Mouse (Mus musculus) CH12.LX (cell line): ENCODE data around the gene Mgam. TPM values are rescaled to one million over a fixed set of nuclear protein-coding genes. Genes with fewer than 3 reads are reported as not detected.
A peak's percentile ranks its signal among the peaks of the same experiment; 100 is the strongest.
"Not testable (repeated sequence)": the region's sequence is repeated elsewhere in the genome, so short reads cannot be mapped to it uniquely, and the experiment has no call there.

Source experiments
- DNase-seq: peaks from one replicate; pipeline ENCODE4 v3.0.0-alpha.2; 2013; ENCODE audit errors: extremely low read depth
- H3K27ac ChIP-seq: 2 replicates; pipeline ENCODE4 v1.5.1; 2012; ENCODE audit warnings: low read depth, mild to moderate bottlenecking, control low read depth, moderate library complexity; ENCODE audit not compliant: insufficient read depth
- H3K27me3 ChIP-seq: replicated peaks from 2 replicates; pipeline ENCODE3; 2012; ENCODE audit warnings: inconsistent platforms
- H3K36me3 ChIP-seq, 2 experiments: replicated peaks in 1 of 2; 2 replicates each; pipeline versions ENCODE3 to v1.6.1; 2012; ENCODE audit warnings: inconsistent platforms in 1 of 2, low read length in 1 of 2, mild to moderate bottlenecking in 1 of 2, mixed read lengths in 1 of 2, moderate library complexity in 1 of 2; ENCODE audit not compliant: control insufficient read depth in 1 of 2, insufficient read depth in 1 of 2
- H3K4me1 ChIP-seq, 2 experiments: 2 replicates each; pipeline ENCODE4 v1.6.1; 2012; ENCODE audit warnings: inconsistent platforms in 1 of 2, moderate library complexity in 1 of 2; ENCODE audit not compliant: insufficient read depth in 2 of 2, control insufficient read depth in 1 of 2
- H3K4me2 ChIP-seq: 2 replicates; pipeline ENCODE4 v1.6.1; 2012; ENCODE audit warnings: low read depth, mild to moderate bottlenecking, control low read depth; ENCODE audit not compliant: poor library complexity, insufficient read depth, severe bottlenecking
- H3K4me3 ChIP-seq, 3 experiments: fragments of 150-350 bp in 1 of 3; sonication (generic) in 1 of 3; replicated peaks in 1 of 3; 2 replicates each; pipeline versions ENCODE3 to v1.5.1; 2011 to 2012; ENCODE audit warnings: low read depth in 2 of 3, low read length in 2 of 3, mild to moderate bottlenecking in 2 of 3, moderate library complexity in 2 of 3, control low read depth in 1 of 3, improper control_type of control experiment in 1 of 3, inconsistent platforms in 1 of 3, mixed read lengths in 1 of 3; ENCODE audit not compliant: poor library complexity in 1 of 3
- H3K79me2 ChIP-seq: replicated peaks from 2 replicates; pipeline ENCODE4 v1.6.1; 2012; ENCODE audit warnings: mild to moderate bottlenecking, moderate library complexity; ENCODE audit not compliant: control insufficient read depth, poor library complexity, insufficient read depth, severe bottlenecking; ENCODE audit errors: extremely low read depth
- H3K9ac ChIP-seq: 2 replicates; pipeline ENCODE4 v1.6.1; 2012; ENCODE audit warnings: low read depth, mild to moderate bottlenecking, control low read depth, moderate library complexity; ENCODE audit not compliant: insufficient read depth
- H3K9me3 ChIP-seq: replicated peaks from 2 replicates; pipeline ENCODE3; 2012; ENCODE audit warnings: low read length, inconsistent platforms, mixed read lengths
- BHLHE40 ChIP-seq: IDR thresholded peaks from 2 replicates; pipeline ENCODE4 v1.6.1; 2011; ENCODE audit warnings: mild to moderate bottlenecking, low read depth, low read length, improper control_type of control experiment
- E2F4 ChIP-seq: IDR thresholded peaks from 2 replicates; pipeline ENCODE4 v1.6.1; 2011; ENCODE audit warnings: low read depth, low read length, improper control_type of control experiment; ENCODE audit not compliant: insufficient replicate concordance
- ELF1 ChIP-seq: IDR thresholded peaks from 2 replicates; pipeline ENCODE4 v1.6.1; 2014; ENCODE audit warnings: low read depth, mild to moderate bottlenecking, inconsistent platforms, low read length, improper control_type of control experiment
- EP300 ChIP-seq: IDR thresholded peaks from 2 replicates; pipeline ENCODE4 v1.6.1; 2011; ENCODE audit warnings: low read length, improper control_type of control experiment
- ETS1 ChIP-seq: conservative IDR thresholded peaks from 2 replicates; pipeline ENCODE4 v1.6.1; 2012; ENCODE audit warnings: low read depth, mild to moderate bottlenecking, inconsistent platforms, low read length, improper control_type of control experiment, moderate library complexity
- HCFC1 ChIP-seq: IDR thresholded peaks from 2 replicates; pipeline ENCODE4 v1.6.1; 2012; ENCODE audit warnings: low read depth, mild to moderate bottlenecking, inconsistent platforms, low read length, improper control_type of control experiment
- IRF4 ChIP-seq: IDR thresholded peaks from 2 replicates; pipeline ENCODE4 v1.6.1; 2014; ENCODE audit warnings: low read depth, mild to moderate bottlenecking, inconsistent platforms, low read length, improper control_type of control experiment
- JUN ChIP-seq: IDR thresholded peaks from 2 replicates; pipeline ENCODE4 v1.6.1; 2011; ENCODE audit warnings: low read depth, mild to moderate bottlenecking, low read length, improper control_type of control experiment, moderate library complexity; ENCODE audit not compliant: insufficient read depth
- JUND ChIP-seq: conservative IDR thresholded peaks from 2 replicates; pipeline ENCODE4 v1.6.1; 2011; ENCODE audit warnings: low read depth, low read length, improper control_type of control experiment
- KAT2A ChIP-seq: IDR thresholded peaks from 2 replicates; pipeline ENCODE4 v1.6.1; 2012; ENCODE audit warnings: low read length, improper control_type of control experiment, inconsistent platforms; ENCODE audit not compliant: insufficient replicate concordance
- MAX ChIP-seq: IDR thresholded peaks from 2 replicates; pipeline ENCODE4 v1.6.1; 2011; ENCODE audit warnings: low read length, improper control_type of control experiment
- MAZ ChIP-seq: IDR thresholded peaks from 2 replicates; pipeline ENCODE4 v1.6.1; 2012; ENCODE audit warnings: low read depth, mild to moderate bottlenecking, inconsistent platforms, low read length, improper control_type of control experiment, moderate library complexity
- PAX5 ChIP-seq: IDR thresholded peaks from 2 replicates; pipeline ENCODE4 v1.6.1; 2012; ENCODE audit warnings: low read length, inconsistent platforms, mixed read lengths
- POLR2A ChIP-seq: IDR thresholded peaks from 2 replicates; pipeline ENCODE4 v1.6.1; 2011; ENCODE audit warnings: low read depth, mild to moderate bottlenecking, improper control_type of control experiment, low read length
- RAD21 ChIP-seq: IDR thresholded peaks from 2 replicates; pipeline ENCODE4 v1.6.1; 2011; ENCODE audit warnings: low read depth, mild to moderate bottlenecking, low read length, improper control_type of control experiment, moderate library complexity
- SIN3A ChIP-seq: IDR thresholded peaks from 2 replicates; pipeline ENCODE4 v1.6.1; 2012; ENCODE audit warnings: low read length, improper control_type of control experiment, inconsistent platforms
- UBTF ChIP-seq: IDR thresholded peaks from 2 replicates; pipeline ENCODE4 v1.6.1; 2012; ENCODE audit warnings: low read depth, mild to moderate bottlenecking, inconsistent platforms, low read length, improper control_type of control experiment, moderate library complexity
- USF1 ChIP-seq: IDR thresholded peaks from 2 replicates; pipeline ENCODE4 v1.6.1; 2014; ENCODE audit warnings: low read depth, mild to moderate bottlenecking, inconsistent platforms, low read length, improper control_type of control experiment
- ZKSCAN1 ChIP-seq: IDR thresholded peaks from 2 replicates; pipeline ENCODE4 v1.6.1; 2012; ENCODE audit warnings: low read depth, inconsistent platforms, low read length, improper control_type of control experiment, borderline replicate concordance
- ZMIZ1 ChIP-seq: IDR thresholded peaks from 2 replicates; pipeline ENCODE4 v1.6.1; 2012; ENCODE audit warnings: low read depth, mild to moderate bottlenecking, inconsistent platforms, low read length, improper control_type of control experiment
- dilution Hi-C: fragments of 300-500 bp; cut with MboI; formaldehyde crosslinking; loops from 2 replicates; pipeline ENCODE4 v1.14.3; 2020; ENCODE audit warnings: low sequenced_read_pairs; ENCODE audit not compliant: extremely low pct_unique_long_range_greater_than_20kb, extremely low pct_ligation_motif_present
- in situ Hi-C: fragments of 300-500 bp; cut with MboI; formaldehyde crosslinking; loops from 3 replicates; pipeline ENCODE4 v1.14.3; 2019; ENCODE audit warnings: low sequenced_read_pairs, low pct_ligation_motif_present, low pct_unique_long_range_greater_than_20kb, mixed read lengths
- polyA plus RNA-seq: library from polyadenylated mRNA; unstranded; fragments of >175 nt; gene quantifications from 2 replicates; pipeline ENCODE4 v1.2.1, GENCODE M21; 2012; ENCODE audit warnings: low read depth; ENCODE audit not compliant: insufficient read length
- total RNA-seq, 2 experiments: library from RNA; depleted of rRNA; stranded (reverse); fragments of 300-350 nt in 1 of 2; fragments of >200 nt in 1 of 2; gene quantifications; 2 replicates each; pipeline ENCODE4 v1.2.3; 2012 to 2014

Mgam gene
- total and polyA plus RNA-seq, 3 experiments, result 0.06 TPM; not detected in 2

DNA sequence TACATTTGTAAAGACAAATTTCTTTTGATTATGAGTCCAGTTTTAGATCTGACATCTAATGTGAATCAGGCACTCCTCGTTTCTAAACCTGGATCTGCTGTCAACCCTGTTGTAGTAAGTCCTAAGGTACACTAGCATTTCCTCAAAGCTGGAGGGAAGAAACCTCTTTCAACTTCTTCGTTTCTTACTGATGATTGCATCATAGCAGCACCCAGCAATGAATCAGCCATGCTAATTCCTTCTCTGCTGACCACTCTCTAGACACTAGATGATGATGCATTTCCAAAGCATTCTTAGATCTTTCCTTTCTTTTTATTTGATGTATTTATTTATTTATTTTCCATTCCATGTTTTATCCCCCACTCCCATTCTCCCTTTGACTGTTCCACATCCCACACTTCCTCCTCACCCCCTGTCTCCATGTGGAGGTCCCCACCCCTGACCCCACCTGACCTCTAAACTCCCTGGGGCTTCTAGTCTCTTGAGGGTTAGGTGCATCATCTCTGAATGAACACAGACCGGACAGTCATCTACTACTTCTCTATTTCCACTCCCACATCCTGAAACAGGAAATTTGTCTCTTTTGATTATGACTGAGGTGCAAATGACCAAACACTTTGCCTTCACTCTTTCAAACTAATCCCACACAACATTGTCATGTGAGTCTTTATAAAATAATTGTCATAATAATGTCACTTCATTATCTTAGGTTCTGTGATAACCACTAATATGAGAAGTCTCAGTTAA lies 33.7 kb upstream of the Mgam start (continued):
- TF ChIP-seq UBTF, result no peak
- TF ChIP-seq USF1, result peak; percentile 5; the same call in 1 of the 2 replicates
- TF ChIP-seq MAZ, result peak; percentile 55; the same call in 1 of the 2 replicates
- peak; percentile 44; the same call in 1 of the 2 replicates for TF ChIP-seq ETS1

DNA sequence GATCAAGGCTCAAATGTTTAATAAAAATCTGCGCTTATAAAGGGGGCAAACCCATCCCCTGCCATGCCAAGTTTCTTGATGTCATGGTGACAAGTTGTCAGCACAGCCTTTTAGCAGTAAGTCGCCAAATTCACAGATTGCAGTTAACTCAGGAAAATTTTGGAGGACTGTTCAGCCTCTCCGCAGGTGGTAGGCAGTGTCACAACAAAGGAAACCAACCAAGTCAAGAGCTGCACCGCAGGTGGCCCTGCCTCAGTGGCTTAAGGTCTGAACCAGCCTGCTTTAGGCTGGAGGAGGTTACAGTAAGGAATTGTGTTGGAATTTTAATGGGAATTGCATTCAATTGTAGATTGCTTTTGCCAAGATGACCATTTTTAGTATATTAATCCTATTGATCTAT lies 30.1 kb upstream of the Mgam start:
- H3K36me3 ChIP-seq, H3K27ac ChIP-seq, H3K4me3 ChIP-seq, H3K9ac ChIP-seq, dilution Hi-C loops, H3K9me3 ChIP-seq, H3K79me2 ChIP-seq, H3K27me3 ChIP-seq, H3K4me2 ChIP-seq, in situ Hi-C loops, DNase-seq: not testable (repeated sequence)
- peaks cover 5 to 16% of the 10 kb centered on the region in 2 experiments for H3K4me1 ChIP-seq

DNA sequence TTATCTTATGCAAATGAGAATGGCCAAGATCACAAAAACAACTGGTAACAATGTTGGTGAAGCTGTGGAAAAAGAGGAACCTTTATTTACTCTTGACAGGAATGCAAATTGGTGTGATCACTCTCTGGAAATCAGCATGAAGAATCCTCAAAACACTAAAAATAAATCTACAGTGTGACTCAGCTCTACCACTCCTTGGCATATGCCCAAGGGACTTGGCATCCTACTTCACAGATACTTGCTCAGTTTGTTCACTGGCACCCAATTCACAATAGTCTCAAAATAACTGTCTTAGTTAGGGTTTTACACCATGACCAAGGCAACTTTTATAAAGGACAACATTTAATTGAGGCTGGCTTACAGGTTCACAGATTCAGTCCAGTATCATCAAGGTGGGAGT lies 21.2 kb upstream of the Mgam start:
- in situ Hi-C loops, result no loop called here
- H3K9ac ChIP-seq, result no peak overlapping the region

More for the DNA sequence above, 21.2 kb upstream of the Mgam start:
- H3K79me2 ChIP-seq, result no peaks in the 10 kb centered on the region
- H3K4me1 ChIP-seq, result peaks cover 3 to 8% of the 10 kb centered on the region in 2 experiments; a peak in 2 of 4 replicates
- dilution Hi-C loops, result no loop called here
- no peak overlapping the region for H3K27ac ChIP-seq
- no peaks in the 10 kb centered on the region for H3K27me3 ChIP-seq
- TF ChIP-seq MAX (no peak), PAX5 (no peak), ZMIZ1 (no peak), JUN (no peak), UBTF (no peak), RAD21 (no peak), KAT2A (no peak), HCFC1 (no peak), POLR2A (no peak), ELF1 (no peak), E2F4 (no peak), EP300 (0 out of 2 replicates have a peak, but pooled peaks have one; percentile 11), SIN3A (no peak), JUND (no peak), ZKSCAN1 (no peak), USF1 (no peak), BHLHE40 (0 out of 2 replicates have a peak, but pooled peaks have one; percentile 12), IRF4 (no peak)
- no peak overlapping the region for H3K4me2 ChIP-seq
- H3K36me3 ChIP-seq, result no peaks in the 10 kb centered on the region
- H3K4me3 ChIP-seq, result no peak overlapping the region
- H3K9me3 ChIP-seq, result no peaks in the 10 kb centered on the region
- peak; percentile 31 for DNase-seq
